Mouse (Mus musculus) heart, adult 2 months (tissue): ENCODE measurements around the gene Cib3. TPM values are rescaled to one million over a fixed set of nuclear protein-coding genes. Genes with fewer than 3 reads are reported as not detected.

Source experiments
- DNase-seq, 2 experiments: peaks; one replicate each; pipeline ENCODE4 v3.0.0; 2021
- H3K27ac ChIP-seq: fragments of 200-600 bp; 2 replicates; pipeline ENCODE4 v1.8.1; 2022
- H3K27me3 ChIP-seq: fragments of 200-500 bp; 2 replicates; pipeline ENCODE4 v1.6.1; 2012; ENCODE audit warnings: mild to moderate bottlenecking, low read length, inconsistent platforms, mixed read lengths; ENCODE audit not compliant: control insufficient read depth, insufficient read depth
- H3K36me3 ChIP-seq: fragments of 200-500 bp; 2 replicates; pipeline ENCODE4 v1.6.1; 2012; ENCODE audit warnings: low read length, inconsistent platforms; ENCODE audit not compliant: control insufficient read depth, insufficient read depth
- H3K4me1 ChIP-seq: fragments of 200-500 bp; 2 replicates; pipeline ENCODE4 v1.6.1; 2011; ENCODE audit warnings: low read length; ENCODE audit not compliant: control insufficient read depth, insufficient read depth
- H3K4me3 ChIP-seq: fragments of 200-600 bp; 2 replicates; pipeline ENCODE4 v1.8.1; 2022
- H3K79me2 ChIP-seq: fragments of 200-500 bp; replicated peaks from 2 replicates; pipeline ENCODE4 v1.6.1; 2012; ENCODE audit warnings: mild to moderate bottlenecking, inconsistent platforms, low read length, moderate library complexity, mixed read lengths; ENCODE audit not compliant: control insufficient read depth, insufficient read depth
- H3K9ac ChIP-seq: fragments of 200-500 bp; 2 replicates; pipeline ENCODE4 v1.6.1; 2012; ENCODE audit warnings: low read depth, mild to moderate bottlenecking, control low read depth, inconsistent platforms, low read length, mixed read lengths
- CTCF ChIP-seq: fragments of 200-600 bp; IDR thresholded peaks from 2 replicates; pipeline ENCODE4 v1.8.1; 2022; ENCODE audit warnings: antibody characterized with exemption, mild to moderate bottlenecking, moderate library complexity
- EP300 ChIP-seq: fragments of 200-500 bp; IDR thresholded peaks from 2 replicates; pipeline ENCODE4 v1.6.1; 2011; ENCODE audit warnings: low read depth, low read length, control low read depth; ENCODE audit not compliant: insufficient read depth
- POLR2A ChIP-seq: fragments of 200-500 bp; IDR thresholded peaks from 2 replicates; pipeline ENCODE4 v1.6.1; 2011; ENCODE audit warnings: mild to moderate bottlenecking, low read depth, low read length, control low read depth; ENCODE audit not compliant: insufficient read depth
- WGBS: fragments of 180-500 bp; shearing (Covaris S2); methylation state at CpG from one replicate; pipeline ENCODE4 v1.1.7; 2018; 5-methylcytosine and 5-hydroxymethylcytosine counted together
- intact Hi-C: fragments of 180-260 bp; cut with DNase I; formaldehyde crosslinking; loops from one replicate; pipeline ENCODE4 v1.15.1; 2025
- polyA plus RNA-seq: library from polyadenylated mRNA; depleted of rRNA; stranded (reverse); fragments of >200 nt; gene quantifications from 2 replicates; pipeline ENCODE4 v1.2.3, GENCODE M21; 2012
- total RNA-seq, 2 experiments: library from RNA; stranded (reverse); gene quantifications; 2 replicates each; pipeline ENCODE4 v1.2.3; 2021

Gene Cib3
- total and polyA plus RNA-seq, 3 experiments, result 0.66 to 1.5 (median 1.1) TPM

DNA sequence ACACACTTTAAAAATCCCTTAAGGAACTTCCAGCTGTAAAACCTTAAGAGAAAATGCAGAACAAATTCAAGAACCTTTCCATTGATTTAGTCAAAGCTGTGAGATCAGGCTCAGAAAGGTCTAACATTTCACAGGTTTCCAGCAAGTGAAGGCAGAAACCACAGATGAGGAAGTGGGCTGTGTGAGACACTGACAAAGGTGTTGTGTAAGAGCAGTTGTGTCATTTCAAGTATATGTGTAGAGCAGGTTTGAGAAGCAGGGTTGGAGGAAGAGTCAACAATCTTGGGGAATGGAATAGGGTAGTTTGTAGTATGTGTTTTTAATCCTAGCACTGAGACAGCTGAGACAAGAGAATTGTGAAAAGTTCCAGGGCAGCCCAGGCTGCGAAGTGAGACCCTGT is 3.2 kb upstream of the Cib3 start:
- no peaks in the 10 kb centered on the region for H3K27me3 ChIP-seq
- H3K4me1 ChIP-seq, result peaks cover 1% of the 10 kb centered on the region; the same call in 1 of the 2 replicates
- TF ChIP-seq POLR2A (no peak), EP300 (no peak), CTCF (no peak)
- H3K79me2 ChIP-seq, result peaks cover 2% of the 10 kb centered on the region; the same call in 1 of the 2 replicates
- H3K36me3 ChIP-seq, result no peaks in the 10 kb centered on the region
- intact Hi-C loops, result no loop called here
- 23% methylated on average over 1 of the region's 1 CpGs for WGBS
- no peak overlapping the region for H3K9ac ChIP-seq
- no peak for DNase-seq
- no peak overlapping the region for H3K27ac ChIP-seq
- no peak overlapping the region for H3K4me3 ChIP-seq

DNA sequence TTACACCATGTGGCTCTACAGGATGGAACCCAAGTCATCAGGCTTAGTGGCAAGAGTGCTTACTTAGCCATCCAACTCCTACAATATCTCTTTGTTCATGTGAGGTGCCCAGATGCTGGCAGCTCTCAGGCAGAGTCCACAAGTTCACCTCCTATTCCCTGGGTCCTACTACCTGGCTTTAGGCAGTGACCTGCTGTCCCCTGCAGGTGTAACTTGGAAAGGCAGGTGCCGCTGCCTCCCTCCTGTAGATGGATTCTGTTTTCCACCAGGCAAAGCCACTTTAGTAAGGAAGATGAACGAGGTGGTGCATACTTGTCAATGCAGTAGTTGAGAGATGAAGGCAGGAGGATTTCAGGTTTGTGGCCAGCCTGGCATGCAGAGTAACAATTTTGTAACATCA is 2.4 kb upstream of the Cib3 start:
- H3K27ac ChIP-seq, result no peak overlapping the region
- H3K4me3 ChIP-seq, result no peak overlapping the region
- intact Hi-C loops, result no loop called here
- no peaks in the 10 kb centered on the region for H3K27me3 ChIP-seq
- no peaks in the 10 kb centered on the region for H3K36me3 ChIP-seq
- WGBS, result 43% methylated on average over 2 of the region's 2 CpGs
- no peak overlapping the region for H3K9ac ChIP-seq
- peaks cover 2% of the 10 kb centered on the region; the same call in 1 of the 2 replicates for H3K79me2 ChIP-seq
- no peak for DNase-seq
- TF ChIP-seq CTCF (peak; percentile 48), POLR2A (no peak)
- 0 out of 2 replicates have a peak, but pooled peaks cover 1% of the 10 kb centered on the region for H3K4me1 ChIP-seq

DNA sequence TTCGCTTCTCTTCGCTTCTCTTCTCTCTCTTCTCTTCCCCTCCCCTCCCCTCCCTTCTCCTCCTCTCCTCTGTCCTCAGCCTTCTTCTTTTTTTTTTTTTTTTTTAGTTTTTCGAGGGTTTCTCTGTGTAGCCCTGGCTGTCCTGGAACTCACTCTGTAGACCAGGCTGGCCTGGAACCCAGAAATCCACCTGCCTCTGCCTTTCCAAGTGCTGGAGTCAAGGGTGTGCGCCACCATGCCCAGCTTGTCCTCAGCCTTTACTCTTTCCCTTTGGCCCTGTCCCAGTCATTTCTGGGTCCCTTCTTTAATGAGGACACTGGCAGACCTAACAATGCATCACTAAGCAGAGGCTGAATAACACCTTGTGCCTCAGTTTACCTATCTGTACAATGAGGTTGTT is 899 bp upstream of the Cib3 start, which contains the start of gene Gm11034:
Gene Gm11034, minus strand, starts transcription at position 101 of the 400 bp plus-strand sequence.
- Histone ChIP-seq H3K27ac (no peak within 1 kb of the TSS), H3K27me3 (no peaks in the 10 kb centered on the region), H3K79me2 (no peaks in the 10 kb centered on the region), H3K4me3 (no peak within 1 kb of the TSS), H3K4me1 (no peaks in the 10 kb centered on the region), H3K9ac (no peak within 1 kb of the TSS), H3K36me3 (no peaks in the 10 kb centered on the region)
- intact Hi-C loops, result loop anchor here (1.0 kb wide), 1 partner anchor 31 kb away; no protein-coding TSS in a partner anchor
- no peak for TF ChIP-seq EP300
- no peak for TF ChIP-seq POLR2A
- no peak for TF ChIP-seq CTCF
- 74% methylated on average over 4 of the region's 4 CpGs for WGBS
- DNase-seq, result no peak

DNA sequence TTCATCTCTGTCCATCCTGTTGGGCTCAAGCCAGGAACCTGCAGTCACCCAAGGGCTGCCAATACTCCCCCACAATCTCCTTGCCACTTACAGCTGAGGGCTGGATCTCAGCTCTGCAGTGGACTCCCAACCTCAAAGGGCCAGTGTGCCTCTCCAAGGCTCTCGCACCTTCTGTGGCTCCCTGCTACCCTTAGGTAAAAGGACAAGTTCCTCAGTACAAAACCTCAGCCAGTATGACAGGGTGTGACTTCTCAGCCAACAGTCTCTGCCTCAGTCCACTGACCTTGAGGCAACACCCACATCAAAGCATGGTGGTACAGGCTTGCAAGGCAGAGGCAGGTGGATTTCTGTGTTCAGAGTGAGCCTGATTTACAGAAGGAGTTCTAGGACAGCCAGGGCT is 791 bp downstream of the Cib3 start:
- H3K4me3 ChIP-seq, result no peak overlapping the region
- no peak overlapping the region for H3K9ac ChIP-seq
- DNase-seq, result no peak
- H3K36me3 ChIP-seq, result no peaks in the 10 kb centered on the region
- no peak overlapping the region for H3K27ac ChIP-seq
- H3K4me1 ChIP-seq, result no peaks in the 10 kb centered on the region
- intact Hi-C loops, result no loop called here
- WGBS, result 72% methylated on average over 1 of the region's 1 CpGs
- H3K79me2 ChIP-seq, result no peaks in the 10 kb centered on the region
- no peaks in the 10 kb centered on the region for H3K27me3 ChIP-seq
- TF ChIP-seq EP300 (no peak), CTCF (no peak), POLR2A (no peak)

GRCm38 (mm10) chr8:72210710-72211109 is 1.9 kb downstream of the Cib3 start:
- intact Hi-C loops, result no loop called here
- 56% methylated on average over 2 of the region's 2 CpGs for WGBS
- Histone ChIP-seq H3K79me2 (no peaks in the 10 kb centered on the region), H3K27ac (no peak overlapping the region), H3K36me3 (no peaks in the 10 kb centered on the region), H3K4me3 (no peak overlapping the region), H3K4me1 (no peaks in the 10 kb centered on the region), H3K9ac (no peak overlapping the region), H3K27me3 (no peaks in the 10 kb centered on the region)
- TF ChIP-seq CTCF, result no peak
- TF ChIP-seq POLR2A, result no peak
- TF ChIP-seq EP300, result no peak
- no peak for DNase-seq

GRCm38 (mm10) chr8:72210222-72210621 is 2.4 kb downstream of the Cib3 start:
- H3K9ac ChIP-seq, result no peak overlapping the region
- no peaks in the 10 kb centered on the region for H3K36me3 ChIP-seq
- no peak for DNase-seq
- no peak overlapping the region for H3K27ac ChIP-seq
- H3K27me3 ChIP-seq, result no peaks in the 10 kb centered on the region
- 65% methylated on average over 4 of the region's 4 CpGs for WGBS
- no peaks in the 10 kb centered on the region for H3K4me1 ChIP-seq
- TF ChIP-seq POLR2A, result no peak
- TF ChIP-seq CTCF, result no peak
- no peak for TF ChIP-seq EP300
- intact Hi-C loops, result no loop called here
- H3K4me3 ChIP-seq, result no peak overlapping the region
- no peaks in the 10 kb centered on the region for H3K79me2 ChIP-seq
